Mouse (Mus musculus) neural tube, embryonic 11.5 days (tissue): Measurements from ENCODE around the gene Kcnma1. TPM values are rescaled to one million over a fixed set of nuclear protein-coding genes. Genes with fewer than 3 reads are reported as not detected.

Experiments
- ATAC-seq: fragments of 200-750 bp; cut with Nextera tagmentation; 2 replicates; pipeline ENCODE4 v1.8.0; 2017; ENCODE audit warnings: moderate number of reproducible peaks, mild to moderate bottlenecking, moderate TSS enrichment, moderate library complexity; ENCODE audit not compliant: insufficient read depth, low FRiP score, low TSS enrichment
- DNase-seq: peaks from one replicate; pipeline ENCODE4 v3.0.0-alpha.2; 2015; ENCODE audit warnings: low spot score
- H3K27ac ChIP-seq: fragments of 300-500 bp; sonication (generic); 2 replicates; pipeline ENCODE4 v1.5.1; 2014; ENCODE audit warnings: low read depth, mild to moderate bottlenecking, low read length
- H3K27me3 ChIP-seq: fragments of 300-500 bp; sonication (generic); 2 replicates; pipeline ENCODE4 v1.6.1; 2014; ENCODE audit warnings: mild to moderate bottlenecking, low read length, mixed read lengths; ENCODE audit not compliant: control insufficient read depth, insufficient read depth
- H3K36me3 ChIP-seq: fragments of 300-500 bp; sonication (generic); 2 replicates; pipeline ENCODE4 v1.6.1; 2014; ENCODE audit warnings: mild to moderate bottlenecking, low read length, moderate library complexity, mixed read lengths; ENCODE audit not compliant: control insufficient read depth, insufficient read depth
- H3K4me1 ChIP-seq: fragments of 300-500 bp; sonication (generic); 2 replicates; pipeline ENCODE4 v1.6.1; 2014; ENCODE audit warnings: low read length, mixed read lengths; ENCODE audit not compliant: control insufficient read depth, insufficient read depth
- H3K4me2 ChIP-seq: fragments of 300-500 bp; sonication (generic); 2 replicates; pipeline ENCODE4 v1.6.1; 2014; ENCODE audit warnings: low read depth, mild to moderate bottlenecking, moderate library complexity
- H3K4me3 ChIP-seq: fragments of 300-500 bp; sonication (generic); 2 replicates; pipeline ENCODE4 v1.5.1; 2014; ENCODE audit warnings: low read depth, low read length
- H3K9ac ChIP-seq: fragments of 300-500 bp; sonication (generic); 2 replicates; pipeline ENCODE4 v1.6.1; 2014; ENCODE audit warnings: mild to moderate bottlenecking, low read length
- H3K9me3 ChIP-seq: fragments of 300-500 bp; sonication (generic); 2 replicates; pipeline ENCODE4 v1.6.1; 2016; ENCODE audit warnings: low read length; ENCODE audit not compliant: control insufficient read depth
- whole genome bisulfite sequencing: fragments of 180-500 bp; shearing (Covaris S2); extraction: QIAGEN DNeasy Blood & Tissue Kit; methylation state at CpG from one replicate; pipeline ENCODE4 v1.1.7; 2014; 5-methylcytosine and 5-hydroxymethylcytosine counted together
- polyA plus RNA-seq: library from polyadenylated mRNA; unstranded; fragments of >200 nt; fragmentation: Nextera tagmentation; extraction: Ambion mirVana; gene quantifications from 2 replicates; pipeline ENCODE4 v1.2.1, GENCODE M21; 2014

Gene Kcnma1
- polyA plus RNA-seq, 1 experiment from 2014 or later: 2.7 TPM

- DNase-seq (no peak), ATAC-seq (no peak)
- Histone ChIP-seq H3K36me3 (no peaks in the 10 kb centered on the region), H3K27me3 (no peaks in the 10 kb centered on the region), H3K4me2 (no peak overlapping the region), H3K9ac (no peak overlapping the region), H3K4me3 (no peak overlapping the region), H3K9me3 (no peaks in the 10 kb centered on the region), H3K27ac (no peak overlapping the region), H3K4me1 (no peaks in the 10 kb centered on the region)
- WGBS: 74% methylated on average over 1 of the region's 1 CpGs
These were observed 441.5 kb downstream of the Kcnma1 start for GRCm38 (mm10) chr14:23572778-23573177.

GRCm38 (mm10) chr14:23570251-23570650 lies 444.0 kb downstream of the Kcnma1 start:
- Histone ChIP-seq H3K36me3 (no peaks in the 10 kb centered on the region), H3K9me3 (no peaks in the 10 kb centered on the region), H3K9ac (no peak overlapping the region), H3K4me2 (no peak overlapping the region), H3K4me3 (no peak overlapping the region), H3K27ac (no peak overlapping the region), H3K27me3 (no peaks in the 10 kb centered on the region), H3K4me1 (no peaks in the 10 kb centered on the region)
- ATAC-seq (no peak), DNase-seq (no peak)
- 84% methylated on average over 1 of the region's 1 CpGs for whole genome bisulfite sequencing

- 90% methylated on average over 3 of the region's 3 CpGs for WGBS
These were observed 448.4 kb downstream of the Kcnma1 start for GRCm38 (mm10) chr14:23565931-23566330.

GRCm38 (mm10) chr14:23564474-23564873 lies 449.8 kb downstream of the Kcnma1 start:
- no peak overlapping the region for H3K4me2 ChIP-seq
- H3K4me1 ChIP-seq: no peaks in the 10 kb centered on the region
- H3K27me3 ChIP-seq: no peaks in the 10 kb centered on the region
- WGBS: 56% methylated on average over 7 of the region's 7 CpGs
- H3K9ac ChIP-seq: no peak overlapping the region
- ATAC-seq (no peak), DNase-seq (no peak)
- no peak overlapping the region for H3K4me3 ChIP-seq
- H3K9me3 ChIP-seq: no peaks in the 10 kb centered on the region
- no peak overlapping the region for H3K27ac ChIP-seq
- H3K36me3 ChIP-seq: no peaks in the 10 kb centered on the region

More at GRCm38 (mm10) chr14:23565931-23566330, 448.4 kb downstream of the Kcnma1 start:
- Histone ChIP-seq H3K4me3 (no peak overlapping the region), H3K9me3 (no peaks in the 10 kb centered on the region), H3K9ac (no peak overlapping the region), H3K4me1 (no peaks in the 10 kb centered on the region), H3K27ac (no peak overlapping the region), H3K36me3 (no peaks in the 10 kb centered on the region), H3K4me2 (no peak overlapping the region), H3K27me3 (no peaks in the 10 kb centered on the region)
- DNase-seq (no peak), ATAC-seq (no peak)

- 58% methylated on average over 2 of the region's 2 CpGs for WGBS
- no peak overlapping the region for H3K4me3 ChIP-seq
- no peak for ATAC-seq
These were observed 451.1 kb downstream of the Kcnma1 start for GRCm38 (mm10) chr14:23563180-23563579.

GRCm38 (mm10) chr14:23555647-23556046 lies 458.6 kb downstream of the Kcnma1 start:
- Histone ChIP-seq H3K4me3 (no peak overlapping the region), H3K27me3 (no peaks in the 10 kb centered on the region), H3K4me1 (no peaks in the 10 kb centered on the region), H3K4me2 (no peak overlapping the region), H3K36me3 (no peaks in the 10 kb centered on the region), H3K9ac (no peak overlapping the region), H3K27ac (no peak overlapping the region), H3K9me3 (no peaks in the 10 kb centered on the region)
- DNase-seq (no peak), ATAC-seq (no peak)
- WGBS: 86% methylated on average over 2 of the region's 2 CpGs

More at GRCm38 (mm10) chr14:23563180-23563579, 451.1 kb downstream of the Kcnma1 start:
- Histone ChIP-seq H3K9me3 (no peaks in the 10 kb centered on the region), H3K27me3 (no peaks in the 10 kb centered on the region), H3K9ac (no peak overlapping the region), H3K27ac (no peak overlapping the region), H3K36me3 (no peaks in the 10 kb centered on the region), H3K4me2 (no peak overlapping the region), H3K4me1 (no peaks in the 10 kb centered on the region)
- DNase-seq: no peak

- 41% methylated on average over 5 of the region's 5 CpGs for whole genome bisulfite sequencing
- Histone ChIP-seq H3K4me2 (no peak overlapping the region), H3K27ac (no peak overlapping the region), H3K9me3 (no peaks in the 10 kb centered on the region), H3K36me3 (no peaks in the 10 kb centered on the region), H3K9ac (no peak overlapping the region), H3K4me1 (no peaks in the 10 kb centered on the region), H3K4me3 (no peak overlapping the region), H3K27me3 (no peaks in the 10 kb centered on the region)
- no peak for ATAC-seq
- DNase-seq: no peak
These were observed 461.9 kb downstream of the Kcnma1 start for GRCm38 (mm10) chr14:23552252-23552974.

- H3K36me3 ChIP-seq: no peaks in the 10 kb centered on the region
- H3K4me2 ChIP-seq: no peak overlapping the region
- H3K27me3 ChIP-seq: no peaks in the 10 kb centered on the region
- H3K9me3 ChIP-seq: no peaks in the 10 kb centered on the region
- H3K4me1 ChIP-seq: no peaks in the 10 kb centered on the region
- H3K4me3 ChIP-seq: no peak overlapping the region
- H3K27ac ChIP-seq: no peak overlapping the region
- DNase-seq (no peak), ATAC-seq (no peak)
- no peak overlapping the region for H3K9ac ChIP-seq
- 74% methylated on average over 3 of the region's 3 CpGs for WGBS
These were observed 463.8 kb downstream of the Kcnma1 start for GRCm38 (mm10) chr14:23550467-23550866.

- Histone ChIP-seq H3K27ac (no peak overlapping the region), H3K4me3 (no peak overlapping the region), H3K36me3 (no peaks in the 10 kb centered on the region), H3K4me2 (no peak overlapping the region), H3K9ac (no peak overlapping the region), H3K27me3 (no peaks in the 10 kb centered on the region), H3K9me3 (no peaks in the 10 kb centered on the region), H3K4me1 (no peaks in the 10 kb centered on the region)
- DNase-seq (no peak), ATAC-seq (no peak)
- 85% methylated on average over 6 of the region's 6 CpGs for WGBS
These were observed 472.2 kb downstream of the Kcnma1 start for GRCm38 (mm10) chr14:23542131-23542530.
